Mouse (Mus musculus) limb, embryonic 11.5 days (tissue): ENCODE data around the gene Psg27. TPM values are rescaled to one million over a fixed set of nuclear protein-coding genes. Genes with fewer than 3 reads are reported as not detected.
"Not testable (repeated sequence)": the region's sequence is repeated elsewhere in the genome, so short reads cannot be mapped to it uniquely, and the experiment has no call there.

ENCODE experiments used
- ATAC-seq: fragments of 200-750 bp; cut with Nextera tagmentation; 2 replicates; pipeline ENCODE4 v1.8.0; 2017; ENCODE audit warnings: low read depth; ENCODE audit not compliant: insufficient number of reproducible peaks, low FRiP score, low TSS enrichment
- DNase-seq: peaks from one replicate; pipeline ENCODE4 v3.0.0-alpha.2; 2015; ENCODE audit warnings: low spot score
- H3K27ac ChIP-seq: fragments of 300-500 bp; sonication (generic); replicated peaks from 2 replicates; pipeline ENCODE4 v1.5.1; 2014; ENCODE audit warnings: low read depth, mild to moderate bottlenecking, low read length
- H3K27me3 ChIP-seq: fragments of 300-500 bp; sonication (generic); 2 replicates; pipeline ENCODE4 v1.6.1; 2014; ENCODE audit warnings: mild to moderate bottlenecking, low read length, mixed read lengths; ENCODE audit not compliant: control insufficient read depth, insufficient read depth
- H3K36me3 ChIP-seq: fragments of 300-500 bp; sonication (generic); 2 replicates; pipeline ENCODE4 v1.6.1; 2014; ENCODE audit warnings: mild to moderate bottlenecking, low read length, moderate library complexity, mixed read lengths; ENCODE audit not compliant: control insufficient read depth, insufficient read depth
- H3K4me1 ChIP-seq: fragments of 300-500 bp; sonication (generic); 2 replicates; pipeline ENCODE4 v1.6.1; 2014; ENCODE audit warnings: low read length, mixed read lengths; ENCODE audit not compliant: control insufficient read depth, insufficient read depth
- H3K4me2 ChIP-seq: fragments of 300-500 bp; sonication (generic); 2 replicates; pipeline ENCODE4 v1.6.1; 2014; ENCODE audit warnings: low read depth, mild to moderate bottlenecking, moderate library complexity; ENCODE audit not compliant: severe bottlenecking
- H3K4me3 ChIP-seq: fragments of 300-500 bp; sonication (generic); 2 replicates; pipeline ENCODE4 v1.5.1; 2014; ENCODE audit warnings: low read depth, low read length
- H3K9ac ChIP-seq: fragments of 300-500 bp; sonication (generic); 2 replicates; pipeline ENCODE4 v1.6.1; 2014; ENCODE audit warnings: mild to moderate bottlenecking, low read length
- H3K9me3 ChIP-seq: fragments of 300-500 bp; sonication (generic); 2 replicates; pipeline ENCODE4 v1.6.1; 2016; ENCODE audit warnings: low read length; ENCODE audit not compliant: control insufficient read depth
- WGBS: fragments of 180-500 bp; shearing (Covaris S2); extraction: QIAGEN DNeasy Blood & Tissue Kit; methylation state at CpG from one replicate; pipeline ENCODE4 v1.1.7; 2014; 5-methylcytosine and 5-hydroxymethylcytosine counted together
- polyA plus RNA-seq: library from polyadenylated mRNA; unstranded; fragments of >200 nt; fragmentation: Nextera tagmentation; extraction: Ambion mirVana; gene quantifications from 2 replicates; pipeline ENCODE4 v1.2.1, GENCODE M21; 2014

The Psg27 gene
- polyA plus RNA-seq: not detected in 2 replicates

- ATAC-seq (no peak), DNase-seq (no peak)
- Histone ChIP-seq H3K4me3 (no peak within 1 kb of the TSS), H3K4me1 (no peaks in the 10 kb centered on the region), H3K9me3 (no peaks in the 10 kb centered on the region), H3K27ac (no peak within 1 kb of the TSS), H3K4me2 (no peak within 1 kb of the TSS), H3K9ac (no peak within 1 kb of the TSS), H3K27me3 (no peaks in the 10 kb centered on the region), H3K36me3 (no peaks in the 10 kb centered on the region)
- 87% methylated on average over 3 of the region's 3 CpGs for WGBS
Observed at GRCm38 (mm10) chr7:18567205-18567604, at the start of gene Psg27. Psg27 (minus strand) TSS chr7:18567305.

- not testable (repeated sequence) for H3K4me3 ChIP-seq, ATAC-seq, H3K36me3 ChIP-seq, H3K27me3 ChIP-seq, H3K27ac ChIP-seq, DNase-seq, H3K9ac ChIP-seq, H3K4me2 ChIP-seq, H3K4me1 ChIP-seq, H3K9me3 ChIP-seq
- WGBS: 57% methylated on average over 1 of the region's 2 CpGs
Observed at GRCm38 (mm10) chr7:18616401-18616800, 49.3 kb upstream of the Psg27 start, which contains the start of gene Psg23. Psg23 (minus strand) TSS chr7:18616501.

- Histone ChIP-seq H3K4me3 (no peak overlapping the region), H3K27me3 (no peaks in the 10 kb centered on the region), H3K27ac (no peak overlapping the region), H3K9me3 (no peaks in the 10 kb centered on the region), H3K36me3 (no peaks in the 10 kb centered on the region), H3K4me2 (no peak overlapping the region), H3K9ac (no peak overlapping the region), H3K4me1 (no peaks in the 10 kb centered on the region)
- ATAC-seq (no peak), DNase-seq (no peak)
Observed at GRCm38 (mm10) chr7:18559850-18560249, 7.3 kb downstream of the Psg27 start.

GRCm38 (mm10) chr7:18555751-18556150, 11.4 kb downstream of the Psg27 start:
- DNase-seq, H3K4me1 ChIP-seq, H3K4me2 ChIP-seq, ATAC-seq, H3K9me3 ChIP-seq, H3K36me3 ChIP-seq, H3K9ac ChIP-seq, H3K27ac ChIP-seq, H3K27me3 ChIP-seq, H3K4me3 ChIP-seq: not testable (repeated sequence)
- WGBS: 80% methylated on average over 3 of the region's 3 CpGs

GRCm38 (mm10) chr7:18533420-18533819, 33.7 kb downstream of the Psg27 start:
- Histone ChIP-seq H3K4me1 (no peaks in the 10 kb centered on the region), H3K27me3 (no peaks in the 10 kb centered on the region), H3K9me3 (no peaks in the 10 kb centered on the region; the same call in 1 of the 2 replicates), H3K36me3 (no peaks in the 10 kb centered on the region), H3K9ac (no peak overlapping the region), H3K4me3 (no peak overlapping the region), H3K27ac (no peak overlapping the region), H3K4me2 (no peak overlapping the region)
- DNase-seq: no peak
- WGBS: 61% methylated on average over 3 of the region's 3 CpGs
- ATAC-seq: no peak

GRCm38 (mm10) chr7:18532169-18532568, 34.9 kb downstream of the Psg27 start, which contains the start of gene Psg25:
Psg25 (minus strand) TSS chr7:18532269.
- Histone ChIP-seq H3K4me1 (no peaks in the 10 kb centered on the region), H3K9ac (no peak within 1 kb of the TSS), H3K27ac (no peak within 1 kb of the TSS), H3K27me3 (no peaks in the 10 kb centered on the region), H3K4me2 (no peak within 1 kb of the TSS), H3K36me3 (no peaks in the 10 kb centered on the region), H3K4me3 (no peak within 1 kb of the TSS), H3K9me3 (peaks cover 3% of the 10 kb centered on the region; the same call in 1 of the 2 replicates)
- WGBS: 85% methylated on average over 1 of the region's 1 CpGs
- no peak for ATAC-seq
- DNase-seq: no peak

- no peak overlapping the region for H3K9ac ChIP-seq
- 96% methylated on average over 8 of the region's 8 CpGs for WGBS
- no peak overlapping the region for H3K27ac ChIP-seq
- H3K4me1 ChIP-seq: no peaks in the 10 kb centered on the region
- no peaks in the 10 kb centered on the region for H3K27me3 ChIP-seq
- H3K9me3 ChIP-seq: 0 out of 2 replicates have a peak, but pooled peaks cover 3% of the 10 kb centered on the region
- ATAC-seq (no peak), DNase-seq (no peak)
- no peaks in the 10 kb centered on the region for H3K36me3 ChIP-seq
- H3K4me3 ChIP-seq: no peak overlapping the region
- no peak overlapping the region for H3K4me2 ChIP-seq
Observed at GRCm38 (mm10) chr7:18524668-18525067, 42.4 kb downstream of the Psg27 start.

- not testable (repeated sequence) for H3K27ac ChIP-seq, H3K27me3 ChIP-seq, H3K4me3 ChIP-seq, H3K9ac ChIP-seq, H3K4me2 ChIP-seq, ATAC-seq, H3K4me1 ChIP-seq, H3K9me3 ChIP-seq, DNase-seq, H3K36me3 ChIP-seq
Observed at GRCm38 (mm10) chr7:18512848-18513247, 54.3 kb downstream of the Psg27 start.

- not testable (repeated sequence) for H3K36me3 ChIP-seq, H3K27me3 ChIP-seq, H3K4me1 ChIP-seq, ATAC-seq, H3K4me2 ChIP-seq, H3K9me3 ChIP-seq, H3K4me3 ChIP-seq, DNase-seq, H3K27ac ChIP-seq, H3K9ac ChIP-seq
- WGBS: 60% methylated on average over 2 of the region's 2 CpGs
Observed at GRCm38 (mm10) chr7:18512417-18512816, 54.7 kb downstream of the Psg27 start.
